Mouse (Mus musculus) lung, embryonic 15.5 days (tissue): ENCODE results near the gene Stk36. TPM values are rescaled to one million over a fixed set of nuclear protein-coding genes. Genes with fewer than 3 reads are reported as not detected.
A peak's percentile ranks its signal among the peaks of the same experiment; 100 is the strongest.

Source experiments
- ATAC-seq: fragments of 200-750 bp; cut with Nextera tagmentation; 2 replicates; pipeline ENCODE4 v1.8.0; 2017; ENCODE audit warnings: moderate number of reproducible peaks, borderline replicate concordance; ENCODE audit not compliant: low FRiP score, low TSS enrichment; ENCODE audit errors: extremely low read depth
- H3K27ac ChIP-seq: fragments of 300-500 bp; sonication (generic); 2 replicates; pipeline ENCODE4 v1.5.1; 2015; ENCODE audit warnings: moderate library complexity, mild to moderate bottlenecking, inconsistent platforms
- H3K27me3 ChIP-seq: fragments of 300-500 bp; sonication (generic); 2 replicates; pipeline ENCODE4 v1.6.1; 2015; ENCODE audit warnings: inconsistent platforms
- H3K36me3 ChIP-seq: fragments of 300-500 bp; sonication (generic); 2 replicates; pipeline ENCODE4 v1.6.1; 2015; ENCODE audit warnings: inconsistent platforms
- H3K4me1 ChIP-seq: fragments of 300-500 bp; sonication (generic); 2 replicates; pipeline ENCODE4 v1.6.1; 2015; ENCODE audit warnings: inconsistent platforms
- H3K4me2 ChIP-seq: fragments of 300-500 bp; sonication (generic); 2 replicates; pipeline ENCODE4 v1.6.1; 2015; ENCODE audit warnings: inconsistent platforms, mild to moderate bottlenecking, moderate library complexity
- H3K4me3 ChIP-seq: fragments of 300-500 bp; sonication (generic); 2 replicates; pipeline ENCODE4 v1.5.1; 2015; ENCODE audit warnings: mild to moderate bottlenecking, inconsistent platforms
- H3K9ac ChIP-seq: fragments of 300-500 bp; sonication (generic); 2 replicates; pipeline ENCODE4 v1.6.1; 2015; ENCODE audit warnings: inconsistent platforms
- H3K9me3 ChIP-seq: fragments of 300-500 bp; sonication (generic); 2 replicates; pipeline ENCODE4 v1.6.1; 2016; ENCODE audit warnings: inconsistent platforms
- WGBS: fragments of 180-500 bp; shearing (Covaris S2); methylation state at CpG from one replicate; pipeline ENCODE4 v1.1.7; 2015; 5-methylcytosine and 5-hydroxymethylcytosine counted together
- polyA plus RNA-seq: library from polyadenylated mRNA; unstranded; fragments of >200 nt; fragmentation: Nextera tagmentation; extraction: Ambion mirVana; gene quantifications from 2 replicates; pipeline ENCODE4 v1.2.1, GENCODE M21; 2015

The Stk36 gene
- polyA plus RNA-seq, 1 experiment from 2014 or later: 7.8 TPM

GRCm38 (mm10) chr1:74624183-74624582 is 22.9 kb downstream of the Stk36 start:
- Histone ChIP-seq H3K4me1 (no peaks in the 10 kb centered on the region), H3K4me2 (no peak overlapping the region), H3K36me3 (no peaks in the 10 kb centered on the region), H3K9ac (no peak overlapping the region), H3K27ac (no peak overlapping the region), H3K4me3 (no peak overlapping the region), H3K27me3 (no peaks in the 10 kb centered on the region), H3K9me3 (no peaks in the 10 kb centered on the region)
- ATAC-seq: no peak
- WGBS: 77% methylated on average over 1 of the region's 1 CpGs

GRCm38 (mm10) chr1:74626076-74626475 is 24.8 kb downstream of the Stk36 start:
- Histone ChIP-seq H3K4me1 (no peaks in the 10 kb centered on the region), H3K4me2 (no peak overlapping the region), H3K27me3 (no peaks in the 10 kb centered on the region), H3K9me3 (no peaks in the 10 kb centered on the region), H3K9ac (no peak overlapping the region), H3K4me3 (no peak overlapping the region), H3K27ac (no peak overlapping the region), H3K36me3 (no peaks in the 10 kb centered on the region)
- WGBS: 80% methylated on average over 4 of the region's 4 CpGs
- ATAC-seq: no peak

DNA sequence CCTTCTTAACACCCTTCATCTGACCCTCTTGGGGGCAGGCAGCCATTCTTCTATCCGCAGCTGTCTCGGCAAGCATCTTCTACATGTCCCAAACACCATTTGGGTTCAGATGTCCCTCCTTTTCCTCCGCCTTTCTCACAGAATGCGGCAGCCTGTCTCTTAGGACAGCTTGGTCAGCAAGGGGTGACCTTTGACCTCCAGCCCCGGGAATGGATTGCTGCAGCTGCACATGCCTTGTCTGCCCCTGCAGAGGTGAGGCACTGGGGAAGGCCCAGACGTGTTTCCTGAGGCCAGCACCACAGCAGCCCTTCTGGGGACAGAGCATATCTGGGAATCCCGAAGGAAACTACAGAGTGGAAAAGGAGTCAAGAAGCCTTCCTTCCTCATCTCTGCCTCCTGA is 26.8 kb downstream of the Stk36 start:
- 32% methylated on average over 7 of the region's 7 CpGs for WGBS
- no peak overlapping the region for H3K9ac ChIP-seq
- H3K27me3 ChIP-seq: no peaks in the 10 kb centered on the region
- no peak for ATAC-seq
- H3K27ac ChIP-seq: no peak overlapping the region
- no peaks in the 10 kb centered on the region for H3K36me3 ChIP-seq
- H3K4me2 ChIP-seq: no peak overlapping the region
- H3K4me3 ChIP-seq: no peak overlapping the region
- H3K4me1 ChIP-seq: no peaks in the 10 kb centered on the region
- no peaks in the 10 kb centered on the region for H3K9me3 ChIP-seq

DNA sequence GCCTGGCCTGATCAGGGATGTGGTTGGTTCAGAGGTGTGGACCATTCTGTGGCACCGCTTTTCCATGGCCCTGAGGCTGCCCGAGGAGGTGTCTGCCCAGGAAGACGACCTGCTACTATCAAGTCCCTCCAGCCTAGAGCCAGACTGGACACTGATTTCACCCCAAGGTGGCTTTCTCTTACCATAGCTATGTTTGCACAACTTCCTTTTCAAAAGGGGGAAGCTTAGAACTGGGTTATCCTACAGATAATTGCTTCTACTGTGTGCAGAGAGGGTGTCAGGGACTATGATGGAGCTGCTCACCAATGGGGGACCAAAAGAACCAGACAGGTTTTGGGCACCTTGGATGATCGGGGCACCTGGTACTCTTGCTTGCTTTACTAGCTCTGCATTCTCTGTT is 31.5 kb downstream of the Stk36 start:
- Histone ChIP-seq H3K4me2 (no peak overlapping the region), H3K27me3 (no peaks in the 10 kb centered on the region), H3K36me3 (no peaks in the 10 kb centered on the region), H3K9ac (no peak overlapping the region), H3K4me3 (no peak overlapping the region), H3K9me3 (no peaks in the 10 kb centered on the region), H3K4me1 (no peaks in the 10 kb centered on the region), H3K27ac (no peak overlapping the region)
- WGBS: 83% methylated on average over 4 of the region's 4 CpGs
- no peak for ATAC-seq

GRCm38 (mm10) chr1:74643524-74643923 is 42.3 kb downstream of the Stk36 start:
- H3K4me2 ChIP-seq: no peak overlapping the region
- H3K36me3 ChIP-seq: no peaks in the 10 kb centered on the region
- H3K4me1 ChIP-seq: 0 out of 2 replicates have a peak, but pooled peaks cover 3% of the 10 kb centered on the region
- H3K9me3 ChIP-seq: no peaks in the 10 kb centered on the region
- H3K9ac ChIP-seq: no peak overlapping the region
- no peak for ATAC-seq
- no peak overlapping the region for H3K27ac ChIP-seq
- 23% methylated on average over 2 of the region's 2 CpGs for WGBS
- no peaks in the 10 kb centered on the region for H3K27me3 ChIP-seq
- no peak overlapping the region for H3K4me3 ChIP-seq

- H3K27me3 ChIP-seq: no peaks in the 10 kb centered on the region
- ATAC-seq: no peak
- no peaks in the 10 kb centered on the region for H3K36me3 ChIP-seq
- no peak overlapping the region for H3K9ac ChIP-seq
- no peaks in the 10 kb centered on the region for H3K9me3 ChIP-seq
- no peak overlapping the region for H3K27ac ChIP-seq
- H3K4me1 ChIP-seq: 0 out of 2 replicates have a peak, but pooled peaks cover 3% of the 10 kb centered on the region
- H3K4me2 ChIP-seq: no peak overlapping the region
- no peak overlapping the region for H3K4me3 ChIP-seq
These were observed 42.7 kb downstream of the Stk36 start for GRCm38 (mm10) chr1:74643926-74644325.

- no peaks in the 10 kb centered on the region for H3K27me3 ChIP-seq
- peak; percentile 99 for ATAC-seq
- no peaks in the 10 kb centered on the region for H3K36me3 ChIP-seq
- peak within 1 kb of the TSS; percentile 61 for H3K4me2 ChIP-seq
- peak within 1 kb of the TSS; percentile 86 for H3K27ac ChIP-seq
- WGBS: under 1% methylated on average over 62 of the region's 66 CpGs
- H3K4me1 ChIP-seq: peaks cover 12% of the 10 kb centered on the region; the same call in 1 of the 2 replicates
- no peaks in the 10 kb centered on the region for H3K9me3 ChIP-seq
- H3K9ac ChIP-seq: peak within 1 kb of the TSS; percentile 84
- peak within 1 kb of the TSS; percentile 90 for H3K4me3 ChIP-seq
These were observed 60.4 kb downstream of the Stk36 start, which contains the start of gene Ttll4 for GRCm38 (mm10) chr1:74661448-74662195. TSS of gene Ttll4 (plus strand) at chr1:74661745.

DNA sequence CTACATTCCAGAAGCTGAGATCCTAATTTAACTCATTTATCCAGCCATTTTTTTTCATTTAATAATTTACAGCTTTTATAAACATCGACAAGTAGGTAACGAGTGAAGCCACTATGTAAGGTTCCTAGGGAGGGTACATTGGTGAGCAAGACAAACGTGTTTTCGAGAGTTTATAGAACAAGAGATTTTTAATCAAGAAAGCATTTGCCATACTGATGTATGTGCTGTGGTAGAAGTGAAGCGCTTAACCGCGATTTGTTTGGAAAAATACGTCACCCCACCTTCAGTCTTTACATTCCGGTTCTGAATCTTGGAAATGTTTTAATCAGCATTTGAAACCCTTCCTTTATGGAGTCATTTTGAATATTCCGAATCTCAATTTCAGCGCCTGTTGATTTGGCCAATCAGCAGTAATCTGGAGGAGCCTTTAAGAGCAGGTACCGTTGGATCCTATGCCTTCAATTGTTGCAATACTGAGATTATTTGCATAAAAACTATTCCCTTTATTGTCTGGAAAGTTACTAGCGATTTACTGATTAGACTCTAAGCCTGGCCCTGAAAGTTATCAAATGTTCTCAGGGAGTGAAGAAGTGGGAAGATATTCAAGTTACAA is 61.1 kb downstream of the Stk36 start:
- peak overlapping the region; percentile 86 for H3K27ac ChIP-seq
- no peaks in the 10 kb centered on the region for H3K27me3 ChIP-seq
- H3K9ac ChIP-seq: peak overlapping the region; percentile 84
- peak overlapping the region; percentile 61 for H3K4me2 ChIP-seq
- H3K4me1 ChIP-seq: peaks cover 12% of the 10 kb centered on the region; the same call in 1 of the 2 replicates
- ATAC-seq: no peak
- no peaks in the 10 kb centered on the region for H3K9me3 ChIP-seq
- peak overlapping the region; percentile 90 for H3K4me3 ChIP-seq
- no peaks in the 10 kb centered on the region for H3K36me3 ChIP-seq
- WGBS: 2% methylated on average over 13 of the region's 13 CpGs

DNA sequence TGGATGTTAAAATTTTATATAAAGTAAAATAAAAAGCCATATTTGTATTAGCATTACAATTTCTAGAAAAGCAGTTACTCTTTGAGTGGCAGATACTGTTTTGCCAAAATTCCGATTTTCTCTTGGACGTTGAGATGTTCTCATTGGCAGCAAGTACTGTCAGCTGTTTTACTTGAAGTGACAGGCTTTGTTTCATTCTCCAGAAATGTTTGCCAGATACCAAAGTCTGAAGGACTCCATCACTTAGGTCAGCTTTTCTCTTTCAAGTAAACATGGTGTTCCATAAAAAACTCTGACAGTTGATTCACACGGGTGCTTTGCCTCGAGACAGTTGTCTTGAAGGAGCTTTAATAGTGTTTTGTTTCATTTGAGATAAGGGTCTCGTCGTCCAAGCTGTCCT is 63.9 kb downstream of the Stk36 start:
- Histone ChIP-seq H3K27ac (no peak overlapping the region), H3K9ac (no peak overlapping the region), H3K4me2 (no peak overlapping the region), H3K4me3 (no peak overlapping the region), H3K4me1 (peaks cover 12% of the 10 kb centered on the region; the same call in 1 of the 2 replicates), H3K36me3 (no peaks in the 10 kb centered on the region), H3K27me3 (no peaks in the 10 kb centered on the region), H3K9me3 (no peaks in the 10 kb centered on the region)
- 29% methylated on average over 6 of the region's 6 CpGs for WGBS
- no peak for ATAC-seq

DNA sequence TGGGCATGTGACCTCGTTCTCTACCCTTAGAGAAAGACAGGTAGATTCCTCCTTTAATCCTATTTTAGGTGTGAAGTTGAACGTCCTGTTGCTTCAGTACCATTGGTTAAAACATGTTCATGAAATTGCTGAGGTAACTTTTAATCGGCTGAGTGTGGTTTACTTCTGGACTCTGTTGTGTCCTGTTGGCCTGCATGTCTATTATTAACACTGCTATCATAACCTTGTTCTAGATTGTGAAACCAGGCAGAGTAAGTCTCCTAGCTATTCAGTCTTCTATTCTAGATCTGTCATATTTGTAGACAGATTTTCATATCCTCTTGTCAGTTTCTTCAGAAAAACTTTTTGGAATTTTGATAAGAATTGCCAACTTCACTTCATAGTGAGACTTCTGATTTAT is 67.1 kb downstream of the Stk36 start:
- Histone ChIP-seq H3K9me3 (no peaks in the 10 kb centered on the region), H3K27me3 (no peaks in the 10 kb centered on the region), H3K36me3 (peaks cover 14% of the 10 kb centered on the region; the same call in 1 of the 2 replicates), H3K9ac (no peak overlapping the region), H3K27ac (no peak overlapping the region), H3K4me2 (no peak overlapping the region), H3K4me1 (peaks cover 8% of the 10 kb centered on the region; the same call in 1 of the 2 replicates), H3K4me3 (no peak overlapping the region)
- ATAC-seq: no peak
- 84% methylated on average over 3 of the region's 3 CpGs for WGBS

GRCm38 (mm10) chr1:74672731-74673130 is 71.5 kb downstream of the Stk36 start:
- no peaks in the 10 kb centered on the region for H3K4me1 ChIP-seq
- no peaks in the 10 kb centered on the region for H3K27me3 ChIP-seq
- no peak overlapping the region for H3K4me2 ChIP-seq
- no peak overlapping the region for H3K4me3 ChIP-seq
- ATAC-seq: no peak
- no peak overlapping the region for H3K27ac ChIP-seq
- H3K9me3 ChIP-seq: no peaks in the 10 kb centered on the region
- H3K9ac ChIP-seq: no peak overlapping the region
- 55% methylated on average over 7 of the region's 7 CpGs for WGBS
- H3K36me3 ChIP-seq: peaks cover 24% of the 10 kb centered on the region

GRCm38 (mm10) chr1:74676863-74677262 is 75.6 kb downstream of the Stk36 start:
- H3K4me3 ChIP-seq: no peak overlapping the region
- no peak overlapping the region for H3K9ac ChIP-seq
- no peak for ATAC-seq
- H3K27ac ChIP-seq: no peak overlapping the region
- H3K9me3 ChIP-seq: no peaks in the 10 kb centered on the region
- peaks cover 47% of the 10 kb centered on the region for H3K36me3 ChIP-seq
- no peak overlapping the region for H3K4me2 ChIP-seq
- 89% methylated on average over 3 of the region's 3 CpGs for WGBS
- no peaks in the 10 kb centered on the region for H3K27me3 ChIP-seq
- H3K4me1 ChIP-seq: no peaks in the 10 kb centered on the region
